Mouse (Mus musculus) small intestine, adult 2 months (tissue): ENCODE measurements around the gene Iqcf6.

Source experiments
- CTCF ChIP-seq: fragments of 200-500 bp; IDR thresholded peaks from 2 replicates; pipeline ENCODE4 v1.5.1; 2012; ENCODE audit warnings: low read depth, mild to moderate bottlenecking, control low read depth, inconsistent platforms, low read length, moderate library complexity, mixed read lengths; ENCODE audit not compliant: insufficient replicate concordance, insufficient read length; ENCODE audit errors: extremely low read depth
- POLR2A ChIP-seq: fragments of 200-500 bp; IDR thresholded peaks from 2 replicates; pipeline ENCODE4 v1.6.1; 2012; ENCODE audit warnings: low read depth, mild to moderate bottlenecking, control low read depth, inconsistent platforms, low read length, moderate library complexity

DNA sequence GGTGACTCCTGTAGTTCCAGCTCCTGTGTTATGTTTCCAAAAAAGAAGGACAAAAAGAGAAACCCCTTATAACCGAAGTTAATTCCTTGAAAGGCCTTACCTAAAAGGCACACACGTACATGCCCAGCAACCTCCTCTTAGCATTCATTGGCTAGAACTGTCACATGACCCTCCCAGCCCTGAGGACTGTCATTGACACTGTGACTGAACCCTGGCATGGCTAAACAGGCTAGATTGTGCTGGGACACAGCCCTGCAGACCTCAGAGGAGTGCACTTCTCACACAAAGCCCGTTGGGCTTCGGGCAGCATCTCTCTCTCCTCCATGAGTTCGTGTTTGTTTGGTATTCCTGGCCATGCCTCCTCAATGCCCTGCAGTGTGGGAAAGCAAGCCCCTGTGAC is 5.8 kb downstream of the Iqcf6 start:
- TF ChIP-seq CTCF = no peak
- TF ChIP-seq POLR2A = no peak
